Mouse (Mus musculus): ENCODE measurements around the gene Snrnp25. TPM values are rescaled to one million over a fixed set of nuclear protein-coding genes. Genes with fewer than 3 reads are reported as not detected.

The Snrnp25 gene
- polyA plus RNA-seq, 1 experiment: 78.7 TPM

GRCm38 (mm10) chr11:32178506-32178905 is 26.7 kb upstream of the Snrnp25 start:
- Histone ChIP-seq H3K9me3 (peaks cover 6% of the 10 kb centered on the region), H3K27me3 (replicated peaks) (peaks cover 20% of the 10 kb centered on the region), H3K36me3 (replicated peaks; ENCODE audit: low read length) (no peaks in the 10 kb centered on the region), H3K4me3 (replicated peaks) (no peak overlapping the region), H3K4me1 (no peaks in the 10 kb centered on the region)
- no peak for TF ChIP-seq FLI1 (IDR thresholded peaks at IDR 0.05; ENCODE audit: low read length)
- TF ChIP-seq GATA1 (IDR thresholded peaks at IDR 0.05; ENCODE audit: borderline replicate concordance, low read length): no peak

- Histone ChIP-seq H3K36me3 (replicated peaks; ENCODE audit: low read length) (no peaks in the 10 kb centered on the region), H3K9me3 (peaks cover 6% of the 10 kb centered on the region), H3K27me3 (replicated peaks) (peaks cover 31% of the 10 kb centered on the region), H3K4me3 (replicated peaks) (no peak overlapping the region), H3K4me1 (no peaks in the 10 kb centered on the region)
- TF ChIP-seq GATA1 (IDR thresholded peaks at IDR 0.05; ENCODE audit: borderline replicate concordance, low read length): no peak
- TF ChIP-seq FLI1 (IDR thresholded peaks at IDR 0.05; ENCODE audit: low read length): no peak
Measured at GRCm38 (mm10) chr11:32181246-32181645, 24.0 kb upstream of the Snrnp25 start.

- H3K36me3 ChIP-seq (replicated peaks; ENCODE audit: low read length): no peaks in the 10 kb centered on the region
- no peaks in the 10 kb centered on the region for H3K4me1 ChIP-seq
- no peak overlapping the region for H3K4me3 ChIP-seq (replicated peaks)
- TF ChIP-seq GATA1 (IDR thresholded peaks at IDR 0.05; ENCODE audit: borderline replicate concordance, low read length): no peak
- TF ChIP-seq FLI1 (IDR thresholded peaks at IDR 0.05; ENCODE audit: low read length): no peak
- H3K27me3 ChIP-seq (replicated peaks): peaks cover 26% of the 10 kb centered on the region
- peaks cover 11% of the 10 kb centered on the region for H3K9me3 ChIP-seq
Measured at GRCm38 (mm10) chr11:32181973-32182868, 23.0 kb upstream of the Snrnp25 start.

- no peak overlapping the region for H3K4me3 ChIP-seq (replicated peaks)
- no peaks in the 10 kb centered on the region for H3K36me3 ChIP-seq (replicated peaks; ENCODE audit: low read length)
- peaks cover 6% of the 10 kb centered on the region; the same call in 1 of the 2 replicates for H3K9me3 ChIP-seq
- TF ChIP-seq FLI1 (IDR thresholded peaks at IDR 0.05; ENCODE audit: low read length) (no peak), GATA1 (IDR thresholded peaks at IDR 0.05; ENCODE audit: borderline replicate concordance, low read length) (no peak)
- no peaks in the 10 kb centered on the region for H3K4me1 ChIP-seq
- peaks cover 24% of the 10 kb centered on the region for H3K27me3 ChIP-seq (replicated peaks)
Measured at GRCm38 (mm10) chr11:32184469-32184868, 20.7 kb upstream of the Snrnp25 start.

DNA sequence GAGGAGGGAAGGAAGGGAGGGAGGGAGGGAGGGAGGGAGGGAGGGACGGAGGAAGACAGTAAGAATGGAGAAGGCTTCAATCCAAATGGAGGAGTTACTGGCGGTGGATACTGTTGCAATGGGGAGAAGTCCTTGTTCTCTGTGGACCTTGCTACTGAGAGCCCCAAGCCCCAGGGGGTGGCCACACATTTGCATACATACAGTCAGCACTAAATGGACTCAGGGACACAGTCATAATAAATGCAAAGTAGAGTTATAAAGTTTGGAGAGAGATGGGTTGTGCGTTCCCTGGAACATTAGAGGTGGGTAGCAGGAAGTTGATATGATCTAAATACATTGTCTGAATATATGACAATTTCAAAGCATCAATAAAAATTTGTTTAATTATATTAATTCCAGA is 19.2 kb upstream of the Snrnp25 start:
- H3K4me3 ChIP-seq (replicated peaks): no peak overlapping the region
- no peaks in the 10 kb centered on the region for H3K36me3 ChIP-seq (replicated peaks; ENCODE audit: low read length)
- no peaks in the 10 kb centered on the region for H3K4me1 ChIP-seq
- peaks cover 36% of the 10 kb centered on the region for H3K27me3 ChIP-seq (replicated peaks)
- H3K9me3 ChIP-seq: peaks cover 6% of the 10 kb centered on the region; the same call in 1 of the 2 replicates
- TF ChIP-seq GATA1 (IDR thresholded peaks at IDR 0.05; ENCODE audit: borderline replicate concordance, low read length) (no peak), FLI1 (IDR thresholded peaks at IDR 0.05; ENCODE audit: low read length) (no peak)

- TF ChIP-seq GATA1 (IDR thresholded peaks at IDR 0.05; ENCODE audit: borderline replicate concordance, low read length): no peak
- TF ChIP-seq FLI1 (IDR thresholded peaks at IDR 0.05; ENCODE audit: low read length): no peak
- no peak overlapping the region for H3K4me3 ChIP-seq (replicated peaks)
- H3K27me3 ChIP-seq (replicated peaks): peaks cover 36% of the 10 kb centered on the region
- H3K4me1 ChIP-seq: no peaks in the 10 kb centered on the region
- H3K36me3 ChIP-seq (replicated peaks; ENCODE audit: low read length): no peaks in the 10 kb centered on the region
- peaks cover 6% of the 10 kb centered on the region; the same call in 1 of the 2 replicates for H3K9me3 ChIP-seq
Measured at GRCm38 (mm10) chr11:32187256-32187655, 18.0 kb upstream of the Snrnp25 start.

DNA sequence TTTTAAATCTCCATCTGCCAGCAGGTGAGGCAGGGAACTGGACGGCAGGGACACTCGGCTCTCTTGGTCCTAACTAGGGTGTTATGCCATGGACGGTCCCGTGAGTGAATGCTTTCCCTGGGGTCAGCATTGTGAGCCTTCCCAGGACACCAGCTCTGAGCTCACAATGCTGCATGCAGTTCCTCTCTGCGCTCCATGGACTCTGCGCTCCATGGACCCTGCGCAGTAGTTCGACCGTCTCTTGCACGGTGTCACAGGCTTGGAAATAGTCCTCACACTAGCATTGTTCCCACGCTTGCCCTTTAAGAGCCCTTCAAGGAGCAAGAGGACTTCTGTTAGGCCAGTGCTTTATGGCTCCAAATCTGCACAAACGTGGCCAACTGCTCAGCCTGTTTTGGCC is 16.3 kb upstream of the Snrnp25 start:
- H3K4me3 ChIP-seq (replicated peaks): no peak overlapping the region
- peaks cover 6% of the 10 kb centered on the region; the same call in 1 of the 2 replicates for H3K9me3 ChIP-seq
- no peak for TF ChIP-seq GATA1 (IDR thresholded peaks at IDR 0.05; ENCODE audit: borderline replicate concordance, low read length)
- no peak for TF ChIP-seq FLI1 (IDR thresholded peaks at IDR 0.05; ENCODE audit: low read length)
- H3K4me1 ChIP-seq: no peaks in the 10 kb centered on the region; the same call in 1 of the 2 replicates
- H3K27me3 ChIP-seq (replicated peaks): peaks cover 47% of the 10 kb centered on the region
- no peaks in the 10 kb centered on the region for H3K36me3 ChIP-seq (replicated peaks; ENCODE audit: low read length)

GRCm38 (mm10) chr11:32189434-32189833 is 15.8 kb upstream of the Snrnp25 start:
- H3K36me3 ChIP-seq (replicated peaks; ENCODE audit: low read length): no peaks in the 10 kb centered on the region
- H3K4me1 ChIP-seq: no peaks in the 10 kb centered on the region; the same call in 1 of the 2 replicates
- TF ChIP-seq GATA1 (IDR thresholded peaks at IDR 0.05; ENCODE audit: borderline replicate concordance, low read length): no peak
- TF ChIP-seq FLI1 (IDR thresholded peaks at IDR 0.05; ENCODE audit: low read length): no peak
- H3K27me3 ChIP-seq (replicated peaks): peaks cover 50% of the 10 kb centered on the region
- no peak overlapping the region for H3K4me3 ChIP-seq (replicated peaks)
- H3K9me3 ChIP-seq: peaks cover 6% of the 10 kb centered on the region; the same call in 1 of the 2 replicates

- H3K4me1 ChIP-seq: peaks cover 3% of the 10 kb centered on the region
- TF ChIP-seq GATA1 (IDR thresholded peaks at IDR 0.05; ENCODE audit: borderline replicate concordance, low read length) (no peak), FLI1 (IDR thresholded peaks at IDR 0.05; ENCODE audit: low read length) (no peak)
- peaks cover 6% of the 10 kb centered on the region; the same call in 1 of the 2 replicates for H3K9me3 ChIP-seq
- H3K27me3 ChIP-seq (replicated peaks): peaks cover 51% of the 10 kb centered on the region
- no peak overlapping the region for H3K4me3 ChIP-seq (replicated peaks)
- H3K36me3 ChIP-seq (replicated peaks; ENCODE audit: low read length): no peaks in the 10 kb centered on the region
Measured at GRCm38 (mm10) chr11:32190119-32190518, 15.1 kb upstream of the Snrnp25 start.

DNA sequence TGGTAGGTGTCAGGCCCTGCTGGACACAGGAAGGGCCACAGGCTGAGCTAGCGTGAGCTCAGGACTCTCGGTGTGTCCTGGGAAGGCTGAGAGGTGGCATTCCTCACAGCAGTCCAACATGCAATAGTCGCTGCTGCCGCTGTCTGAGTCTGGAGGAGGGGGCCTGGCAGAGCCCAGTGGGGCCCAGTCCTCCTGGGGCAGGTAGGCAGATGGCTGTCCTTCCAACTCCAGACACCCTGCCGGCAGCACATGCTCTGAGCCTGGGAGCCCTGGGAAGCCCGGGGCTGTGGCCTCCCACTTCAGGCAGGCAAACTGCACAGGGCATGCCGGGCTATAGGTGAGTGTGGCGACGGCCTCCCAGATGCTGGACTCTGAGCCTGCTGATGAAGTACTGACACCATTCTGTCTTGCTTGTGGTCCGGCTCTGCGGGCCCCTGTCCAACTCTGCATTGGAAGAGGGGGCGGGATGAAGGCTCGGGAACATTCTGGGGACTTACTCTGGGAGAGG is 14.6 kb upstream of the Snrnp25 start:
- Histone ChIP-seq H3K4me3 (replicated peaks) (no peak overlapping the region), H3K27me3 (replicated peaks) (peaks cover 53% of the 10 kb centered on the region), H3K9me3 (peaks cover 6% of the 10 kb centered on the region; the same call in 1 of the 2 replicates), H3K36me3 (replicated peaks; ENCODE audit: low read length) (no peaks in the 10 kb centered on the region), H3K4me1 (peaks cover 8% of the 10 kb centered on the region)
- TF ChIP-seq FLI1 (IDR thresholded peaks at IDR 0.05; ENCODE audit: low read length) (no peak), GATA1 (IDR thresholded peaks at IDR 0.05; ENCODE audit: borderline replicate concordance, low read length) (no peak)

Data from megakaryocyte, embryonic 14.5 days (primary cell).